Mouse (Mus musculus) c-Kit-positive CD71-negative TER-119-negative erythroid progenitor cells, embryonic 14.5 days (primary cell): Measurements from ENCODE around the gene Azgp1.
"Not testable (repeated sequence)": the region's sequence is repeated elsewhere in the genome, so short reads cannot be mapped to it uniquely, and the experiment has no call there.

ENCODE experiments used
- DNase-seq: peaks from one replicate; pipeline ENCODE4 v3.0.0-alpha.2; 2013; ENCODE audit warnings: low read depth

The Azgp1 gene

GRCm38 (mm10) chr5:137981300-137981699 is at the start of gene Azgp1:
Azgp1 (plus strand) TSS chr5:137981520.
- no peak for DNase-seq

- not testable (repeated sequence) for DNase-seq
Measured at GRCm38 (mm10) chr5:137933934-137934333, 47.4 kb upstream of the Azgp1 start.

GRCm38 (mm10) chr5:137936486-137936885 is 44.8 kb upstream of the Azgp1 start:
- no peak for DNase-seq

GRCm38 (mm10) chr5:137937238-137937637 is 44.1 kb upstream of the Azgp1 start:
- DNase-seq, result no peak

GRCm38 (mm10) chr5:137940948-137941347 is 40.4 kb upstream of the Azgp1 start:
- DNase-seq, result no peak

- no peak for DNase-seq
Measured at GRCm38 (mm10) chr5:137943133-137943532, 38.2 kb upstream of the Azgp1 start.

- no peak for DNase-seq
Measured at GRCm38 (mm10) chr5:137947303-137947702, 34.0 kb upstream of the Azgp1 start.

- no peak for DNase-seq
Measured at GRCm38 (mm10) chr5:137951218-137951617, 30.1 kb upstream of the Azgp1 start.

GRCm38 (mm10) chr5:137956404-137956803 is 24.9 kb upstream of the Azgp1 start:
- DNase-seq, result no peak

GRCm38 (mm10) chr5:137962945-137963344 is 18.4 kb upstream of the Azgp1 start, which contains the start of gene Gjc3:
Gjc3 (minus strand) TSS chr5:137963098.
- DNase-seq, result no peak

- DNase-seq, result no peak
Measured at GRCm38 (mm10) chr5:137966492-137966891, 14.8 kb upstream of the Azgp1 start.

- peak; percentile 7 for DNase-seq
Measured at GRCm38 (mm10) chr5:137973161-137973560, 8.2 kb upstream of the Azgp1 start.

- DNase-seq, result no peak
Measured at GRCm38 (mm10) chr5:137973738-137974137, 7.6 kb upstream of the Azgp1 start.

- no peak for DNase-seq
Measured at GRCm38 (mm10) chr5:137974724-137975123, 6.6 kb upstream of the Azgp1 start.

- DNase-seq, result no peak
Measured at GRCm38 (mm10) chr5:137975434-137975833, 5.9 kb upstream of the Azgp1 start.

- DNase-seq, result no peak
Measured at GRCm38 (mm10) chr5:137977291-137977690, 4.0 kb upstream of the Azgp1 start.

GRCm38 (mm10) chr5:137979081-137979480 is 2.2 kb upstream of the Azgp1 start:
- no peak for DNase-seq

- DNase-seq, result no peak
Measured at GRCm38 (mm10) chr5:137986351-137986750, 5.0 kb downstream of the Azgp1 start.

GRCm38 (mm10) chr5:138009437-138009836 is 28.1 kb downstream of the Azgp1 start:
- no peak for DNase-seq

- no peak for DNase-seq
Measured at GRCm38 (mm10) chr5:138012382-138012781, 31.1 kb downstream of the Azgp1 start.

GRCm38 (mm10) chr5:138016530-138016929 is 35.2 kb downstream of the Azgp1 start:
- no peak for DNase-seq

GRCm38 (mm10) chr5:138016997-138017396 is 35.7 kb downstream of the Azgp1 start:
- no peak for DNase-seq

GRCm38 (mm10) chr5:138019577-138019976 is 38.3 kb downstream of the Azgp1 start:
- DNase-seq, result not testable (repeated sequence)

GRCm38 (mm10) chr5:138020961-138021479 is 39.7 kb downstream of the Azgp1 start, which contains the start of the genes Smok3a and Smok3b:
Smok3a (plus strand) TSS chr5:138021261.
Smok3b (plus strand) TSS chr5:138021429.
- DNase-seq, result not testable (repeated sequence)
